Mouse (Mus musculus) left cerebral cortex, adult 8-10 months (tissue): Measurements from ENCODE around the gene Nol6. TPM values are rescaled to one million over a fixed set of nuclear protein-coding genes. Genes with fewer than 3 reads are reported as not detected.

Experiments
- DNase-seq, 2 experiments: peaks; one replicate each; pipeline ENCODE4 v3.0.0; 2022; ENCODE audit warnings: low spot score in 2 of 2
- total RNA-seq, 4 experiments: library from RNA; stranded (reverse); gene quantifications; 2 replicates each; pipeline ENCODE4 v1.2.4; 2022

Gene Nol6
- 10 to 100 TPM; 90.4 to 97.6 (median 95.2) TPM for total RNA-seq

- DNase-seq, result peak; percentile 93 to 99
Observed at GRCm38 (mm10) chr4:41124180-41124951, at the start of gene Nol6. Gene Nol6 (minus strand): TSS chr4:41124455.

DNA sequence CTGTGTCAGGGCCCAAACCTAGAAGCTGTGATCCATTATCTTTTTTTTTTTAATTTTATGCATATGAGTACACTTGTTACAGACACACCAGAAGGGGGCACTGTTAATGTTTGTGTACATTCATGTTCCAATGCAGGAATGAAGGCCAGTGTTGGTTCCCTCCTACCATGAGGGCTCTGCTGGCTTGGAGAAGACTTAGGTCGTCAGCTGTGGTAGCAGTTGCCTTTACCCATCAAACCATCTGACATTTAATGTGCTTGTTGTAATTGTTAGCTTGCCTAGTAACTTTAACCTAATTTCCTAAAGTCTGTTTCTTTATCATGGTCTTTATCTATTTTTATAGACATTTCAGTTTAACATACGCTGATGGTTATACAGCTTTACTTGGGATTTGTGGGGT lies 46.7 kb upstream of the Nol6 start:
- no peak for DNase-seq

GRCm38 (mm10) chr4:41165693-41166475 lies 41.6 kb upstream of the Nol6 start:
- DNase-seq, result peak; percentile 46 to 55

GRCm38 (mm10) chr4:41164974-41165373 lies 40.7 kb upstream of the Nol6 start:
- DNase-seq, result no peak

- DNase-seq, result no peak
Observed at GRCm38 (mm10) chr4:41161232-41161631, 37.0 kb upstream of the Nol6 start.

- no peak for DNase-seq
Observed at GRCm38 (mm10) chr4:41158251-41158650, 34.0 kb upstream of the Nol6 start.

GRCm38 (mm10) chr4:41156961-41157360 lies 32.7 kb upstream of the Nol6 start:
- DNase-seq, result no peak

DNA sequence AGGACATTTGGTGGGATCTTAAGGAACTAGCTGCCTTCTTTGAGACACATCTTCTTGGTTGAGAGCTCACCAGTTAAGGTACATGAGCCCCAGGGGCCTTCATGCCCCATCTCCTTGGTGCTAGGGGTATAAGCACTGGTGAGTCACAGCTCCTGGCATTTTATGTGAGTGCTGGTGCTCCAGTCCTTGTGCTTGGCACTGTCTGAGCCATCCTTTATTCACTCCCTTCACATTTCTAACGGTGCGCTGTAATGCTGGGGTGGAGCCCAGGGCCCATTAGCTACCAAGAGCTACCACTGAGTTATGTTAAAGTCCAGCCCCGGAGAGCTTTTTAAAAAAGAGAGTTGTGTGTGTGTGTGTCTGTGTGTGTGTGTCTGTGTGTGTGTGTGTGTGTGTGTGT lies 28.9 kb upstream of the Nol6 start:
- DNase-seq, result no peak

- DNase-seq, result no peak
Observed at GRCm38 (mm10) chr4:41151186-41151585, 26.9 kb upstream of the Nol6 start.

GRCm38 (mm10) chr4:41149891-41150290 lies 25.6 kb upstream of the Nol6 start:
- no peak for DNase-seq

DNA sequence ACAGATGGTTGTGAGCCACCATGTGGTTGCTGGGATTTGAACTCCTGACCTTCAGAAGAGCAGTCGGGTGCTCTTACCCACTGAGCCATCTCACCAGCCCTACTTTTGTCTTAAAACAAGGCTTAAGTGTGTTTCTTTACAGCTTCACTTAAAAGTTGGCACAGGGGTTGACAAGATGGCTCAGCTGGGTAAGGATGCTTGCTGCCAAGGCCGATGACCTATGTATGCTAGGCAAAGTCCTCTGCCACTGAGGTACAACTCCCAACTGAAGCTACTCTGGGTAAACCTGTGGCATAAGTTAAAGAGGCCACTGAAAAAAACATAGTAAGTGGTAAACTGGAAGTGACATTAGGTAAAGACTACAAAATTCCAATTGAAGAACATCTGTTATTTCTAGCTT lies 18.3 kb upstream of the Nol6 start:
- DNase-seq, result no peak

GRCm38 (mm10) chr4:41140174-41140875 lies 16.1 kb upstream of the Nol6 start:
- DNase-seq, result no peak

- DNase-seq, result no peak
Observed at GRCm38 (mm10) chr4:41136811-41137210, 12.6 kb upstream of the Nol6 start.

GRCm38 (mm10) chr4:41136454-41136805 lies 12.2 kb upstream of the Nol6 start:
- no peak for DNase-seq

GRCm38 (mm10) chr4:41135711-41136453 lies 11.6 kb upstream of the Nol6 start, which contains the start of gene Ube2r2:
Gene Ube2r2 (plus strand): TSS chr4:41135743.
- DNase-seq, result peak; percentile 30 to 47

- peak; percentile 60 to 62 for DNase-seq
Observed at GRCm38 (mm10) chr4:41134935-41135710, 10.9 kb upstream of the Nol6 start.

DNA sequence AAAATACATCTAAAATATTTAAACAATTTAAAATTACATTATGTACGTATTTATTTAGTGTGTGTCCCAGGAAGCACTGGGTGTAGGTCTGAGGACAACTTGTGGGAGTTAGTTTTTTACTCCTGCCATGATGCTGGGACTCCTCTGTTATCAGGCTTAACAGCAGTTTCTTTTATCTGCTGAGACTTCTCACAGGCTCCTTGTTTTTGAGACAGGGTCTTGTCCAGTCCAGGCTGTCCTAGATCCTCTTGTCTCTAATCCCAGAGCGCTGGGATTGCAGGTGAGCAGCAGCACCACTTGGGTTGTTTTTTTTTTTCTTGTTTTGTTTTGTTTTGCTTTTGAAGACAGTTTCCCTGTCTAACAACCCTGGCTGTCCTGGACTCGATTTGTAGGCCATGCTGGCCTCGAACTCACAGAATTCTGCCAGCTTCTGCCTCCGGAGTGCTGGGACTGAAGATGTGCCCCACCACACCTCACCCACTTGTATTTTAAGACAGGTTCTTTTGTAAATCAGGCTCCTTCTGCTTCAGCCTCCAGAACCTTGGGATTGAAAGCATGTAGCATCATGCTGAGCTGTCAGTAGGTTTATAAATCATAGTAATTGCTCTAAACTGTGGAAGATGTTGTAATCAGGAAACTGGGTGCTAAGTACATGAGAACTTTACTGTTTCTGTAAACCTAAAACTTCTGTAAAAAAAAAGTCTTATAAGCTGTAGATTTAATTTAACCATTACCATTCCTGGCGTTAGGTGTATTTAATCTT lies 9.5 kb upstream of the Nol6 start:
- DNase-seq, result no peak

GRCm38 (mm10) chr4:41132471-41132870 lies 8.2 kb upstream of the Nol6 start:
- no peak for DNase-seq

- no peak for DNase-seq
Observed at GRCm38 (mm10) chr4:41129836-41130235, 5.6 kb upstream of the Nol6 start.

- DNase-seq, result no peak
Observed at GRCm38 (mm10) chr4:41129406-41129805, 5.2 kb upstream of the Nol6 start.
